Mouse (Mus musculus) embryonic facial prominence, embryonic 14.5 days (tissue): ENCODE measurements around the gene Serpina1d. TPM values are rescaled to one million over a fixed set of nuclear protein-coding genes. Genes with fewer than 3 reads are reported as not detected.

Experiments
- polyA plus RNA-seq: library from polyadenylated mRNA; unstranded; fragments of >200 nt; fragmentation: Nextera tagmentation; extraction: Ambion mirVana; gene quantifications from 2 replicates; pipeline ENCODE4 v1.2.1, GENCODE M21; 2014

Serpina1d gene
- polyA plus RNA-seq, 1 experiment from 2014 or later, result not detected

Other genes starting within 250 kb of the Serpina1d start
- 1.2 and 1.5 TPM in 2 replicates for gene Ppp4r4, start 241.3 kb downstream of the Serpina1d start, polyA plus RNA-seq
- not detected in 2 replicates for gene Serpina10, start 142.1 kb downstream of the Serpina1d start, polyA plus RNA-seq
- 0.24 and 0.25 TPM in 2 replicates for gene Serpina6, start 116.4 kb downstream of the Serpina1d start, polyA plus RNA-seq
- not detected in 2 replicates for gene Serpina16, start 97.5 kb downstream of the Serpina1d start, polyA plus RNA-seq
- gene Serpina1f, start 78.1 kb downstream of the Serpina1d start, polyA plus RNA-seq, result not detected in 2 replicates
- 0.18 TPM in 1 of 2 replicates, not detected in the other for gene Serpina1b, start 56.8 kb upstream of the Serpina1d start, polyA plus RNA-seq
- 0.18 TPM in 1 of 2 replicates, not detected in the other for gene Serpina1a, start 90.0 kb upstream of the Serpina1d start, polyA plus RNA-seq
- gene Serpina1c, start 131.3 kb upstream of the Serpina1d start, polyA plus RNA-seq, result not detected in 2 replicates
- gene Serpina1e, start 185.4 kb upstream of the Serpina1d start, polyA plus RNA-seq, result not detected in 2 replicates
- not detected in 2 replicates for gene Serpina11, start 216.4 kb upstream of the Serpina1d start, polyA plus RNA-seq
- 0.54 and 0.82 TPM in 2 replicates for gene Serpina9, start 240.2 kb upstream of the Serpina1d start, polyA plus RNA-seq